Mouse (Mus musculus) heart, embryonic 16.5 days (tissue): Measurements from ENCODE around the gene Tceanc2. TPM values are rescaled to one million over a fixed set of nuclear protein-coding genes. Genes with fewer than 3 reads are reported as not detected.

Experiments used
- ATAC-seq: fragments of 200-750 bp; cut with Nextera tagmentation; replicated peaks from 2 replicates; pipeline ENCODE4 v1.8.0; 2017; ENCODE audit warnings: moderate number of reproducible peaks; ENCODE audit not compliant: insufficient read depth, low FRiP score; ENCODE audit errors: extremely low read depth
- H3K27ac ChIP-seq: fragments of 300-500 bp; sonication (generic); 2 replicates; pipeline ENCODE4 v1.5.1; 2014; ENCODE audit warnings: mild to moderate bottlenecking, low read length, control low read depth, moderate library complexity
- H3K27me3 ChIP-seq: fragments of 300-500 bp; sonication (generic); 2 replicates; pipeline ENCODE4 v1.6.1; 2014; ENCODE audit warnings: low read length, mixed read lengths; ENCODE audit not compliant: control insufficient read depth, insufficient read depth
- H3K36me3 ChIP-seq: fragments of 300-500 bp; sonication (generic); 2 replicates; pipeline ENCODE4 v1.6.1; 2014; ENCODE audit not compliant: control insufficient read depth, insufficient read depth
- H3K4me1 ChIP-seq: fragments of 300-500 bp; sonication (generic); 2 replicates; pipeline ENCODE4 v1.6.1; 2014; ENCODE audit warnings: low read length, mixed read lengths; ENCODE audit not compliant: control insufficient read depth, insufficient read depth
- H3K4me2 ChIP-seq: fragments of 300-500 bp; sonication (generic); 2 replicates; pipeline ENCODE4 v1.6.1; 2014; ENCODE audit warnings: low read depth, mild to moderate bottlenecking, control low read depth, low read length
- H3K4me3 ChIP-seq: fragments of 300-500 bp; sonication (generic); 2 replicates; pipeline ENCODE4 v1.5.1; 2014; ENCODE audit warnings: mild to moderate bottlenecking, control low read depth, low read length
- H3K9ac ChIP-seq: fragments of 300-500 bp; sonication (generic); 2 replicates; pipeline ENCODE4 v1.6.1; 2014; ENCODE audit warnings: low read length, control low read depth
- H3K9me3 ChIP-seq: fragments of 300-500 bp; sonication (generic); replicated peaks from 2 replicates; pipeline ENCODE4 v1.6.1; 2016; ENCODE audit warnings: low read length; ENCODE audit not compliant: control insufficient read depth
- WGBS: fragments of 180-500 bp; shearing (Covaris S2); extraction: QIAGEN DNeasy Blood & Tissue Kit; methylation state at CpG from one replicate; pipeline ENCODE4 v1.1.7; 2014; 5-methylcytosine and 5-hydroxymethylcytosine counted together
- polyA plus RNA-seq: library from polyadenylated mRNA; unstranded; fragments of >200 nt; fragmentation: Nextera tagmentation; extraction: Ambion mirVana; gene quantifications from 2 replicates; pipeline ENCODE4 v1.2.1, GENCODE M21; 2015

Gene Tceanc2
- 8.5 and 13.5 TPM in 2 replicates for polyA plus RNA-seq

- peak within 1 kb of the TSS; percentile 99 for H3K4me3 ChIP-seq
- peak within 1 kb of the TSS; percentile 95 for H3K9ac ChIP-seq
- WGBS: under 1% methylated on average over 47 of the region's 47 CpGs
- peak within 1 kb of the TSS; percentile 98 for H3K27ac ChIP-seq
- H3K4me1 ChIP-seq: peaks cover 23% of the 10 kb centered on the region
- ATAC-seq: peak; percentile 64
- peaks cover 10% of the 10 kb centered on the region; the same call in 1 of the 2 replicates for H3K36me3 ChIP-seq
- H3K9me3 ChIP-seq: no peaks in the 10 kb centered on the region
- peak within 1 kb of the TSS; percentile 84 for H3K4me2 ChIP-seq
- no peaks in the 10 kb centered on the region for H3K27me3 ChIP-seq
Observed at GRCm38 (mm10) chr4:107178830-107179490, at the start of gene Tceanc2. Tceanc2 (minus strand) TSS chr4:107179116.

- 84% methylated on average over 2 of the region's 2 CpGs for WGBS
- no peak for ATAC-seq
Observed at GRCm38 (mm10) chr4:107226313-107226712, 47.4 kb upstream of the Tceanc2 start.

GRCm38 (mm10) chr4:107223225-107224204 lies 44.6 kb upstream of the Tceanc2 start:
- H3K4me1 ChIP-seq: no peaks in the 10 kb centered on the region
- no peak overlapping the region for H3K9ac ChIP-seq
- no peaks in the 10 kb centered on the region for H3K9me3 ChIP-seq
- ATAC-seq: peak; percentile 55
- H3K36me3 ChIP-seq: no peaks in the 10 kb centered on the region
- H3K4me2 ChIP-seq: no peak overlapping the region
- peaks cover 4% of the 10 kb centered on the region for H3K27me3 ChIP-seq
- no peak overlapping the region for H3K27ac ChIP-seq
- no peak overlapping the region for H3K4me3 ChIP-seq
- 76% methylated on average over 11 of the region's 11 CpGs for WGBS

More at GRCm38 (mm10) chr4:107226313-107226712, 47.4 kb upstream of the Tceanc2 start:
- Histone ChIP-seq H3K9ac (no peak overlapping the region), H3K4me3 (no peak overlapping the region), H3K4me1 (no peaks in the 10 kb centered on the region), H3K27ac (no peak overlapping the region), H3K36me3 (no peaks in the 10 kb centered on the region), H3K9me3 (no peaks in the 10 kb centered on the region), H3K27me3 (no peaks in the 10 kb centered on the region), H3K4me2 (no peak overlapping the region)

GRCm38 (mm10) chr4:107221524-107221923 lies 42.6 kb upstream of the Tceanc2 start:
- H3K4me3 ChIP-seq: no peak overlapping the region
- no peak overlapping the region for H3K9ac ChIP-seq
- no peak overlapping the region for H3K4me2 ChIP-seq
- no peaks in the 10 kb centered on the region for H3K4me1 ChIP-seq
- 80% methylated on average over 5 of the region's 5 CpGs for WGBS
- H3K27me3 ChIP-seq: peaks cover 15% of the 10 kb centered on the region
- H3K9me3 ChIP-seq: no peaks in the 10 kb centered on the region
- no peak overlapping the region for H3K27ac ChIP-seq
- no peaks in the 10 kb centered on the region for H3K36me3 ChIP-seq
- ATAC-seq: no peak

GRCm38 (mm10) chr4:107217574-107217973 lies 38.7 kb upstream of the Tceanc2 start:
- H3K4me3 ChIP-seq: no peak overlapping the region
- H3K27ac ChIP-seq: no peak overlapping the region
- peaks cover 39% of the 10 kb centered on the region for H3K27me3 ChIP-seq
- no peak overlapping the region for H3K9ac ChIP-seq
- no peaks in the 10 kb centered on the region for H3K9me3 ChIP-seq
- H3K36me3 ChIP-seq: no peaks in the 10 kb centered on the region
- H3K4me1 ChIP-seq: no peaks in the 10 kb centered on the region
- no peak overlapping the region for H3K4me2 ChIP-seq
- 61% methylated on average over 9 of the region's 9 CpGs for WGBS
- no peak for ATAC-seq

GRCm38 (mm10) chr4:107213279-107214011 lies 34.5 kb upstream of the Tceanc2 start:
- Histone ChIP-seq H3K36me3 (no peaks in the 10 kb centered on the region), H3K27me3 (peaks cover 45% of the 10 kb centered on the region), H3K9me3 (no peaks in the 10 kb centered on the region), H3K4me3 (no peak overlapping the region), H3K27ac (no peak overlapping the region), H3K9ac (no peak overlapping the region), H3K4me1 (peaks cover 5% of the 10 kb centered on the region; the same call in 1 of the 2 replicates), H3K4me2 (no peak overlapping the region)
- WGBS: 66% methylated on average over 12 of the region's 12 CpGs
- no peak for ATAC-seq

GRCm38 (mm10) chr4:107211936-107212335 lies 33.0 kb upstream of the Tceanc2 start:
- Histone ChIP-seq H3K9me3 (no peaks in the 10 kb centered on the region), H3K4me3 (no peak overlapping the region), H3K27ac (no peak overlapping the region), H3K9ac (no peak overlapping the region), H3K27me3 (peaks cover 37% of the 10 kb centered on the region), H3K4me2 (no peak overlapping the region), H3K36me3 (no peaks in the 10 kb centered on the region), H3K4me1 (peaks cover 5% of the 10 kb centered on the region; the same call in 1 of the 2 replicates)
- ATAC-seq: no peak
- WGBS: 74% methylated on average over 5 of the region's 5 CpGs

GRCm38 (mm10) chr4:107211465-107211864 lies 32.5 kb upstream of the Tceanc2 start:
- Histone ChIP-seq H3K4me1 (peaks cover 5% of the 10 kb centered on the region; the same call in 1 of the 2 replicates), H3K4me3 (no peak overlapping the region), H3K9ac (no peak overlapping the region), H3K9me3 (no peaks in the 10 kb centered on the region), H3K27ac (no peak overlapping the region), H3K4me2 (no peak overlapping the region), H3K36me3 (no peaks in the 10 kb centered on the region), H3K27me3 (peaks cover 35% of the 10 kb centered on the region)
- WGBS: 36% methylated on average over 4 of the region's 4 CpGs
- 0 out of 2 replicates have a peak, but pooled peaks have one; percentile 37 for ATAC-seq
